Mouse (Mus musculus) hindlimb bud, embryonic 11.5 days (tissue): ENCODE measurements at regions not wholly inside any gene's neighbourhood (a gene's known extent, or its start where the extent isn't known, plus 50 kb on each side); places are given as distances from the start of the nearest gene placed in this dataset.
A peak's percentile ranks its signal among the peaks of the same experiment; 100 is the strongest.

Experiments used
- DNase-seq: peaks from one replicate; pipeline ENCODE4 v3.0.0-alpha.2; 2012; ENCODE audit warnings: low read depth, low spot score; ENCODE audit errors: extremely low spot score

DNA sequence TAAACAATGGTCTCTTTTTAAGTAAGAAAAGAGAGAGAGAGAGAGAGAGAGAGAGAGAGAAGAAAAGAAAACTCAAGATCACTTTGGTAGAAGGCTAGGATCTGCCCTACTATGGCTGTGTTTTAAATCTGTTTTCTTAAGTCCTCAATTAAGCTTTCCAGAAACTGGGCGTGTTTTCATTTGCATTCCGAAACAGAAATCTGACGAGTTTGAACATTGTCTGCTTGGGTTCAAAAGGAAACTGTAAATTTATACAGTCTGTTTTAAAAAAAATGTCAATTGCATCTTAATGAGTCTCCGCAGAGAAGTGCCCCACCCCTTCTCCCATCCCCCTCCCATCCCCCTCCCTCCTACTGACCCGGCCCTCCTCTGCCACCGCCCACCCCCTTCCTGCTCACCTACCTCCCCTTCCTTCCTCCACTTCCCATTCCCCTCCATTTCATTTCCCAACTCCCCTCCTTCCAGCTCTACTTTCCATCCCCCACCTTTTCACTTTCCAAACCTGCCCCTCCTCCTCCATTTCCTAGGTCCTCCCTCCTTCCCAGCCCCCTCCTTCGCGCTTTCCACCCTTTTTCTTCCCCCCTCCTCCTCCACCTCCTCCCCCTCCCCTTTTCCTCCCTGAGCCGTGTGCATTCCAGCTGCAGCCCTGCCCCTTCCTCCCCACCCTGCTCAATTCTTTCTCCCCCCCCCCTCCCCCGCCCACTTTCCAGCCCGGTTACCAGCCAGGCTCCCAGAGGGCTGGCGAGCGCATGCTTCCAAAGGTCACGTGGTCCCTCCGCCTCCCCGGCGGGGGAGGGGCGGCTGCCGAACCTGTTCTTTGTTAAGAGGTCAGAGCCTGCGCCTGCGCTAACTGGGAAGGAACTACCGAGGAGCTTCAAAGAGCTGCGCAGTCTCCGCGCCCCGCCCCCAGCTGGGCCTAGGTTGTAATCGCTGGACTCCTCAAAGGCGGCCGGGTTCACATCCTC, 77.7 kb upstream of the Tbl1x start:
- peak; percentile 83 for DNase-seq

GRCm38 (mm10) chrX:77433811-77434192, 77.0 kb upstream of the Tbl1x start:
- DNase-seq = no peak

DNA sequence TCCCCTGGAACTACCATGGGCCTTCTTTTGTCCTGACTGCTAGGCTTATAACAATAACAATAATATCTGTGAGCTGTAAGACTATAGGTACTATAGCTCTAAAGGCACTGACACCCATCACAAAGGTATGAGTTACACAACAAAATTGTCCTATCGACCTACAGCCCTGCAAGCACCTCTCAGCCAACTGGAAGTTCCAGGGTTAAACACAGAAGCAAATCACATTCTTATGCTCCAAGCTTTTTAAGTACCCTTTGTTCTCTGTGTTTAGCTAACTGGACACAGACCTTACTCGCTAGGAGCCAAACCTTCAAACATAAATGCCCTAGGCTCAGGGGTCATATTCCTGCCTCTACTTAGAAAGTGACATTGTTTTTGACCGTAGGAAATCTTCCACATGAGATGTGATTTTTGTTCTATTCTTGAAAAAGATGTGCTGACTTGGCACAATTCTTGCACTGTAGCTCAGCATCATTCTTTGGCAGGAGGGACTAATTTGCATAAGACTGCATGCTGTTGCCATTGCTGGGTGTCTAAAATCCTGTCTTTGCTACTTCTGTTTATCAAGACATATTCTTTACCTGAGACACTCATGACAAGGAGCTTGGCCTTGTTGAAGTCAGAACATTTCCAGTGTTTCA, 66.8 kb upstream of the Tbl1x start:
- DNase-seq = peak; percentile 12

DNA sequence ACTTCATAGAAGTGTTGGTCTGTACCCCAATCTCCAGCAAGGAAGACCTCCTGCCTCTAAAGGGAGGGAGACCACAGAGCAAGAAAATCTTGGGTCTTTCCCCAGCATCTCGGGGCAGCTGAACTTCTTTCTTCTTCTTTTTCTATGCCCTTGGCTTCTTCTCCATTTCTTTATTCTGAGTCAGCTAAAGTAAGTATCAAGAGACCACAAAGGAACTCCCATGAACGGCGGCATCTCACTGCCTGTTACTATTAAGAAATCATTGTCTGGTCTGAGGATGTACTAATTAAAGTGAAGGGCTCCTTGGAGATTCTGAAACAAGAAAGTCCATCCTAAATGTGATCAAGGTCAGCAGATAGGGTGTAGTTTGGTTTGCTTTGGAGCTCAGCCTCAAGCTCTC, 64.1 kb upstream of the Tbl1x start:
- DNase-seq = no peak

DNA sequence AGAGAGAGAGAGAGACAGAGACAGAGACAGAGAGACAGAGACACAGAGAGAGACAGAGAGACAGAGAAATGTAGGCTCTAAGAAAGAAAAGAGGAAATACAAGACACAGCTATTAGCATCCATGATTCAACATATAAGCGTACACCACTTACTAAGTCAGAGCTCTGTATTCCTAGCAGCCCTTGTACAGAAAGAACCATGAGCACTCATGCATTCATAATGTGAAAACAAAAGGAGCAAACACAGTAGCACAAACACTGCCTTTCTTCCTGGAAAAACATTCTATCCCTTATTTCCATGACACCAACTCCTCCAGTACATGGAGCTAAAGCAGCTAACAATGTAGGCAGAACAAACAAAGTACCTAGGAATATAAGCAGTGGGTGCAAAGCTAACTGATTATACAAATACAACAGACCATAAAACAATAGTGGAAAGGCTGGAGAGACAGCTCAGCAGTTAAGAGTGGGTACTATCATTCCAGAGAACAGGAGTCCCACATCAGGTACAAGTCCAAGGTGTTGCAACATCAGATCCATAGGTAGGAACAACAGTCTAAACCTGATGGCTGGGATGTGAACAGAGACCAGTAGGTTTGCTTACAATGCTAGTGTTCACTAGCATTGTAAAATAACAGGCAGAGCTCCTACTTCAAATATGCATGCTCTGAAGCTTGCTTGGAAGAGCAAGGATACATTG, 58.7 kb upstream of the Tbl1x start:
- no peak for DNase-seq
